Mouse (Mus musculus) liver, adult 2 months (tissue): ENCODE measurements around the gene Szt2.
A peak's percentile ranks its signal among the peaks of the same experiment; 100 is the strongest.

Experiments
- CTCF ChIP-seq: fragments of 200-500 bp; IDR thresholded peaks from 2 replicates; pipeline ENCODE4 v1.5.1; 2011; ENCODE audit warnings: low read depth, low read length, control low read depth
- POLR2A ChIP-seq: fragments of 200-500 bp; IDR thresholded peaks from 2 replicates; pipeline ENCODE4 v1.6.1; 2011; ENCODE audit warnings: low read length, control low read depth; ENCODE audit not compliant: insufficient read depth; ENCODE audit errors: extremely low read depth

DNA sequence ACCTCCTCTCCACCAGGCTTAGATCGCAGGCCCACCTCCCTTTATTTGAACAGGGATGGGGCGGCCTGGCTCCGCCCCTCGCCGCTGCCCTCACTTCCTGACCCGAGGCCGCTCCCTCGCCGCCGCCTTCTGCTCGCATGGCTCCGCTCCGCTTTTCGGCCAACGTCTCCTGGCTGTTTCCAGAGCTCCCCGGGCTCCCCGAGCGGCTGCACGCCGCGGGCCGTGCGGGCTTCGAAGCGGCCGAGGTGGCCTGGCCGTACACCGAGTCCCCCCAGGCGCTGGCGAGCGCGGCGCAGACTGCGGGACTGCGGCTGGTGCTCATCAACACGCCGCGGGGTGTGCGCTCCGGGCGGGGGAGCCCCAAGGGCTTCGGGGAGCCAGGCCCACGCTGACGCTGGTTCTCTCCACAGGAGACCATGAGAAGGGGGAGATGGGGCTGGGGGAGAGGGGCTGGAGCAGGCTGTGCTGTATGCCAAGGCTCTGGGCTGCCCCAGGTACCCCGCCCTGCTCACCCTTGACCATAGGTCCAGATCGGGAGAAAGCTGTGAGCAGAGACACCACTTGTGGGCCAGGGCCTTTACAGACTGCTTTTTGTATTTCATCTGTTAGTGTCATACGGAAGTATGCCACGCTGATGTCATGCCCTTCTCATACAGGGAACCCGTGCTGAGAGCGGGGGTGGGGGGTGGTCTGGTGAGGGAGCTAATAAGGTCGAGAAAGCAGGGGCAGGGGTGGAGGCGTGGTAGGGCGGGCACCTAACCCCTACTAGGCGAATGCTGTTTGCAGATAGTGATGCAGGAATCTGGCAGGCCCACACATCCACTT is 49.0 kb downstream of the Szt2 start:
- TF ChIP-seq CTCF: no peak
- peak; percentile 50; the same call in 1 of the 2 replicates for TF ChIP-seq POLR2A
